Mouse (Mus musculus) lung, postnatal 0 days (tissue): ENCODE data around the gene Pate3. TPM values are rescaled to one million over a fixed set of nuclear protein-coding genes. Genes with fewer than 3 reads are reported as not detected.

Experiments used
- ATAC-seq: fragments of 200-750 bp; cut with Nextera tagmentation; 2 replicates; pipeline ENCODE4 v1.8.0; 2017; ENCODE audit warnings: moderate library complexity
- DNase-seq: peaks from one replicate; pipeline ENCODE4 v3.0.0-alpha.2; 2016; ENCODE audit warnings: low spot score
- H3K27ac ChIP-seq: fragments of 300-500 bp; sonication (generic); 2 replicates; pipeline ENCODE4 v1.5.1; 2014; ENCODE audit warnings: antibody characterized with exemption, mild to moderate bottlenecking, low read length, mixed read lengths
- H3K27me3 ChIP-seq: fragments of 300-500 bp; sonication (generic); replicated peaks from 2 replicates; pipeline ENCODE4 v1.6.1; 2014; ENCODE audit warnings: low read length, mixed read lengths; ENCODE audit not compliant: insufficient read depth
- H3K36me3 ChIP-seq: fragments of 300-500 bp; sonication (generic); 2 replicates; pipeline ENCODE4 v1.6.1; 2014; ENCODE audit warnings: low read length, mixed read lengths; ENCODE audit not compliant: insufficient read depth
- H3K4me1 ChIP-seq: fragments of 300-500 bp; sonication (generic); 2 replicates; pipeline ENCODE4 v1.6.1; 2014; ENCODE audit warnings: antibody characterized with exemption, low read depth, low read length, mixed read lengths; ENCODE audit not compliant: insufficient read depth
- H3K4me2 ChIP-seq: fragments of 300-500 bp; sonication (generic); replicated peaks from 2 replicates; pipeline ENCODE4 v1.6.1; 2014; ENCODE audit warnings: low read depth, mild to moderate bottlenecking, low read length, moderate library complexity, mixed read lengths
- H3K4me3 ChIP-seq: fragments of 300-500 bp; sonication (generic); 2 replicates; pipeline ENCODE4 v1.5.1; 2014; ENCODE audit warnings: low read depth, low read length
- H3K9ac ChIP-seq: fragments of 300-500 bp; sonication (generic); replicated peaks from 2 replicates; pipeline ENCODE4 v1.6.1; 2014; ENCODE audit warnings: low read depth, mild to moderate bottlenecking
- H3K9me3 ChIP-seq: fragments of 300-500 bp; sonication (generic); 2 replicates; pipeline ENCODE4 v1.6.1; 2016; ENCODE audit warnings: low read length, mixed read lengths
- CTCF ChIP-seq: IDR thresholded peaks from 2 replicates; pipeline ENCODE4 v1.5.1; 2016; ENCODE audit warnings: antibody characterized with exemption, mild to moderate bottlenecking
- EP300 ChIP-seq: IDR thresholded peaks from 2 replicates; pipeline ENCODE4 v1.6.1; 2016; ENCODE audit warnings: antibody characterized with exemption, mild to moderate bottlenecking, control low read depth
- WGBS: fragments of 180-500 bp; shearing (Covaris S2); extraction: QIAGEN DNeasy Blood & Tissue Kit; methylation state at CpG from one replicate; pipeline ENCODE4 v1.1.7; 2014; 5-methylcytosine and 5-hydroxymethylcytosine counted together
- polyA plus RNA-seq: library from polyadenylated mRNA; unstranded; fragments of >200 nt; fragmentation: Nextera tagmentation; extraction: Ambion mirVana; gene quantifications from 2 replicates; pipeline ENCODE4 v1.2.1, GENCODE M21; 2015

The Pate3 gene
- polyA plus RNA-seq, 1 experiment from 2014 or later: not detected

- Histone ChIP-seq H3K4me2 (no peak within 1 kb of the TSS), H3K36me3 (no peaks in the 10 kb centered on the region), H3K9ac (no peak within 1 kb of the TSS), H3K27me3 (no peaks in the 10 kb centered on the region), H3K27ac (no peak within 1 kb of the TSS), H3K4me1 (no peaks in the 10 kb centered on the region), H3K9me3 (no peaks in the 10 kb centered on the region), H3K4me3 (no peak within 1 kb of the TSS)
- DNase-seq: no peak
- ATAC-seq: no peak
- 56% methylated on average over 1 of the region's 1 CpGs for WGBS
- TF ChIP-seq EP300 (no peak), CTCF (no peak)
Observed at GRCm38 (mm10) chr9:35611841-35612240, 36.2 kb downstream of the Pate3 start, which contains the start of gene Pate4. Pate4 (minus strand) TSS chr9:35611941.

DNA sequence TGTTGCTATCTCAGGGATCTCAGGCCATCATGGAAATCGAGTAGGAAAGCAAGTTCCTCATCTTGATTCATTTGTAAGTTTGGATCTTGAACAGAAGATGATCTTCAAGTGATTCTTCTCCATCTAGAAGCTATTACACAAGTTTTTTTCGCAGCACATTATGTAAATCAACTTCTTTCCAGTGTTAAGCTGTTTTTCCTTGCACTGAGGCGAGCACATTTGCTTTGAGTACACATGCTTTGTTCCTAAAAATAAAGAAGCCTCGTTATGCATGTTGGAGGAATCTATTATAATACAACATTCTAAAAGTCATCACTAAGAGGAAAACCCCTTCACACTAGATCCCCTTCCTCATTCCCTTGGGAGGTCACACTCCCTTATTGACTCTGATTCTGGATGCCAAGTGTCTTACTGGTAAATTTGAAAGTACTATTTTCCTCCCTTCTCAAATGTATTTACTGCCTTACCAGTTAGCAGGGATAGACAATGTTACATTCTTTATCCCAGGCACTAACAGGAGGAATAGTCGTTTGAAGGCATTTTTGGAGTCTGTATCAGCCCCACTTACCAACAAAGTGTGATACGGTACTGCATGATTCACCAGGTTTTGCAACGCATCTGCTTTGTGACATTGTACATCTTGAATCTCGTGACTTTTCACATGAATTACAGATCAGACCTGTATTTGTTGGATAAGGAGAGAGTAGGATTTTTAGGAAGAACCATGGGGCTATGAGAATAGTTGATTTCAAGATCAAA lies 40.2 kb downstream of the Pate3 start:
- ATAC-seq (no peak), DNase-seq (no peak)
- Histone ChIP-seq H3K27ac (no peak overlapping the region), H3K4me1 (no peaks in the 10 kb centered on the region), H3K36me3 (no peaks in the 10 kb centered on the region), H3K4me2 (no peak overlapping the region), H3K27me3 (no peaks in the 10 kb centered on the region), H3K9ac (no peak overlapping the region), H3K4me3 (no peak overlapping the region), H3K9me3 (no peaks in the 10 kb centered on the region)
- WGBS: 57% methylated on average over 8 of the region's 8 CpGs
- no peak for TF ChIP-seq EP300
- TF ChIP-seq CTCF: no peak

Other genes with a start within 250 kb of the Pate3 start
- gene Cdon, start 227.1 kb downstream of the Pate3 start, polyA plus RNA-seq: 1.2 and 1.3 TPM in 2 replicates
- gene Gm1113, start 129.9 kb downstream of the Pate3 start, polyA plus RNA-seq: not detected in 2 replicates
- gene Ddx25, start 89.7 kb downstream of the Pate3 start, polyA plus RNA-seq: 0.07 and 0.10 TPM in 2 replicates
- gene Pus3, start 89.6 kb downstream of the Pate3 start, polyA plus RNA-seq: 7.3 and 8.5 TPM in 2 replicates
- 0.06 and 0.10 TPM in 2 replicates for gene Pate2, start 77.9 kb downstream of the Pate3 start, polyA plus RNA-seq
- gene Hyls1, start 77.8 kb downstream of the Pate3 start, polyA plus RNA-seq: 4.7 and 5.0 TPM in 2 replicates
- not detected in 2 replicates for gene Pate4, start 36.3 kb downstream of the Pate3 start, polyA plus RNA-seq
- gene Pate1, start 39.2 kb upstream of the Pate3 start, polyA plus RNA-seq: not detected in 2 replicates
- not detected in 2 replicates for gene Gm17677, start 92.8 kb upstream of the Pate3 start, polyA plus RNA-seq
- not detected in 2 replicates for gene Gm17727, start 129.9 kb upstream of the Pate3 start, polyA plus RNA-seq
- gene Gm27235, start 141.9 kb upstream of the Pate3 start, polyA plus RNA-seq: not detected in 2 replicates
- not detected in 2 replicates for gene D730048I06Rik, start 141.9 kb upstream of the Pate3 start, polyA plus RNA-seq
- not detected in 2 replicates for gene 9230110F15Rik, start 195.9 kb upstream of the Pate3 start, polyA plus RNA-seq